In genomic region chr14:51146685-51147084, GRCm38 (mm10) we compare ENCODE assay signal across 24 mouse cellular contexts. TPM values are rescaled to one million over a fixed set of nuclear protein-coding genes. Genes with fewer than 3 reads are reported as not detected.
DNase-seq lines count a peak whose midpoint lies in the region; ATAC-seq lines count a peak whose summit lies in the region.
"Had no signal": no experiment of that assay in that cellular context is flagged by ENCODE, and none has a peak within 500 bp of the region (broad histone marks: within the 10 kb centered on the region; RNA-seq: fewer than 3 reads in every experiment).

Rnase1 (minus strand) TSS chr14:51146785.

- no peaks in the 10 kb centered on the region for H3K9me3 ChIP-seq in forebrain, embryonic 13.5 days (replicated peaks)
- no peaks in the 10 kb centered on the region for H3K9me3 ChIP-seq in forebrain, embryonic 12.5 days
- no peaks in the 10 kb centered on the region for H3K9me3 ChIP-seq in liver, embryonic 13.5 days (replicated peaks)
- no peaks in the 10 kb centered on the region for H3K9me3 ChIP-seq in liver, embryonic 16.5 days (replicated peaks; ENCODE audit: control insufficient read depth, low read length)
- H3K9me3 ChIP-seq: heart, embryonic 13.5 days; midbrain, embryonic 12.5 days; neural tube, embryonic 13.5 days had no signal

- 0 out of 2 replicates have a peak within 1 kb of the TSS, but pooled peaks have one; percentile 21 for H3K27ac ChIP-seq in forebrain, embryonic 13.5 days
- no peak within 1 kb of the TSS for H3K27ac ChIP-seq in forebrain, embryonic 12.5 days
- H3K27ac ChIP-seq in liver, embryonic 13.5 days = peak within 1 kb of the TSS; percentile 93
- peak within 1 kb of the TSS; percentile 22; the same call in 1 of the 2 replicates for H3K27ac ChIP-seq in liver, embryonic 16.5 days (ENCODE audit: low read length)
- H3K27ac ChIP-seq: heart, adult 2 months; heart, embryonic 13.5 days; hindbrain, embryonic 14.5 days; left cerebral cortex, adult 2 months; midbrain, embryonic 12.5 days; neural tube, embryonic 13.5 days had no signal

- no peak within 1 kb of the TSS for H3K9ac ChIP-seq in forebrain, embryonic 13.5 days
- no peak within 1 kb of the TSS for H3K9ac ChIP-seq in forebrain, embryonic 12.5 days
- peak within 1 kb of the TSS; percentile 33 for H3K9ac ChIP-seq in liver, embryonic 13.5 days
- H3K9ac ChIP-seq in liver, embryonic 16.5 days (ENCODE audit: low read depth, low read length) = peak within 1 kb of the TSS; percentile 17; the same call in 1 of the 2 replicates
- H3K9ac ChIP-seq: forebrain, postnatal 0 days; heart, embryonic 13.5 days; hindbrain, embryonic 14.5 days; midbrain, embryonic 12.5 days; neural tube, embryonic 13.5 days had no signal

- intact Hi-C loops in left cerebral cortex, postnatal 25 days (cut with DNase I) = no loop called here

- WGBS in forebrain, embryonic 13.5 days = 36% methylated on average over 2 of the region's 2 CpGs
- 35% methylated on average over 2 of the region's 2 CpGs for WGBS in forebrain, embryonic 12.5 days
- 47% methylated on average over 2 of the region's 2 CpGs for WGBS in liver, embryonic 13.5 days (ENCODE audit: insufficient replicate concordance)
- 56% methylated on average over 2 of the region's 2 CpGs for WGBS in liver, embryonic 16.5 days (ENCODE audit: insufficient replicate concordance)

- no peaks in the 10 kb centered on the region; the same call in 1 of the 2 replicates for H3K4me1 ChIP-seq in forebrain, embryonic 13.5 days
- peaks cover 3% of the 10 kb centered on the region; the same call in 1 of the 2 replicates for H3K4me1 ChIP-seq in forebrain, embryonic 12.5 days
- H3K4me1 ChIP-seq in liver, embryonic 13.5 days (replicated peaks) = peaks cover 96% of the 10 kb centered on the region
- peaks cover 86% of the 10 kb centered on the region for H3K4me1 ChIP-seq in liver, embryonic 16.5 days (ENCODE audit: control insufficient read depth, low read depth, low read length)

- no peaks in the 10 kb centered on the region for H3K36me3 ChIP-seq in forebrain, embryonic 13.5 days (ENCODE audit: poor library complexity, severe bottlenecking)
- no peaks in the 10 kb centered on the region for H3K36me3 ChIP-seq in forebrain, embryonic 12.5 days (replicated peaks)
- no peaks in the 10 kb centered on the region for H3K36me3 ChIP-seq in liver, embryonic 13.5 days
- H3K36me3 ChIP-seq in liver, embryonic 16.5 days (ENCODE audit: control insufficient read depth, insufficient read depth) = no peaks in the 10 kb centered on the region
- H3K36me3 ChIP-seq: heart, embryonic 13.5 days; midbrain, embryonic 12.5 days; neural tube, embryonic 13.5 days had no signal

- H3K4me3 ChIP-seq in forebrain, embryonic 13.5 days = no peak within 1 kb of the TSS
- no peak within 1 kb of the TSS for H3K4me3 ChIP-seq in forebrain, embryonic 12.5 days (replicated peaks)
- no peak within 1 kb of the TSS for H3K4me3 ChIP-seq in liver, embryonic 13.5 days (replicated peaks)
- no peak within 1 kb of the TSS for H3K4me3 ChIP-seq in liver, embryonic 16.5 days (ENCODE audit: low read depth, low read length)
- H3K4me3 ChIP-seq: heart, adult 2 months; heart, embryonic 13.5 days; left cerebral cortex, adult 2 months; midbrain, embryonic 12.5 days; neural tube, embryonic 13.5 days had no signal

- DNase-seq in liver, embryonic 13.5 days = no peak
- DNase-seq in liver = no peak
- peak; percentile 27 for DNase-seq in c-Kit-positive CD71-positive TER-119-positive erythroid progenitor cells, embryonic 14.5 days (ENCODE audit: low spot score)
- no peak for DNase-seq in thymus, postnatal 10 days (ENCODE audit: low spot score in 2 of 2)
- DNase-seq in left cerebral cortex, postnatal 25 days (ENCODE audit: low spot score in 2 of 2) = no peak
- DNase-seq: adrenal gland, postnatal 10 days; cerebellum, adult 8-10 months; forebrain, postnatal 0 days; gastrocnemius, postnatal 36 days; heart, adult 2 months; heart, postnatal 14 days; kidney, postnatal 25 days; left cerebral cortex, postnatal 4 days; lung, postnatal 10 days; right cerebral cortex, postnatal 4 days; thymus, postnatal 25 days had no signal

- H3K27me3 ChIP-seq in forebrain, embryonic 13.5 days = no peaks in the 10 kb centered on the region
- no peaks in the 10 kb centered on the region for H3K27me3 ChIP-seq in forebrain, embryonic 12.5 days
- no peaks in the 10 kb centered on the region for H3K27me3 ChIP-seq in liver, embryonic 13.5 days
- no peaks in the 10 kb centered on the region for H3K27me3 ChIP-seq in liver, embryonic 16.5 days (ENCODE audit: control insufficient read depth, insufficient read depth, low read depth, low read length)
- H3K27me3 ChIP-seq: heart, embryonic 13.5 days; midbrain, embryonic 12.5 days; neural tube, embryonic 13.5 days had no signal

- ATAC-seq in forebrain, embryonic 13.5 days = no peak
- ATAC-seq in forebrain, embryonic 12.5 days (ENCODE audit: low FRiP score) = no peak
- no peak for ATAC-seq in liver, embryonic 13.5 days (ENCODE audit: low read depth)
- ATAC-seq in liver, embryonic 16.5 days (ENCODE audit: low read depth) = no peak
- ATAC-seq: forebrain, postnatal 0 days had no signal

- no peak within 1 kb of the TSS for H3K4me2 ChIP-seq in forebrain, embryonic 13.5 days
- no peak within 1 kb of the TSS for H3K4me2 ChIP-seq in forebrain, embryonic 12.5 days
- no peak within 1 kb of the TSS for H3K4me2 ChIP-seq in liver, embryonic 13.5 days
- no peak within 1 kb of the TSS for H3K4me2 ChIP-seq in liver, embryonic 16.5 days (ENCODE audit: low read depth, low read length)
- H3K4me2 ChIP-seq: heart, embryonic 13.5 days; hindbrain, embryonic 14.5 days; midbrain, embryonic 12.5 days; neural tube, embryonic 13.5 days had no signal

RNA-seq across cellular contexts. Expression of gene Rnase1, which starts in this region (rescaled TPM):
- 0.24 TPM in 1 of 2 replicates, not detected in the other for polyA plus RNA-seq in forebrain, embryonic 13.5 days (2015; fragmentation: Nextera tagmentation; extraction: Ambion mirVana)
- not detected in 2 replicates for polyA plus RNA-seq in forebrain, embryonic 12.5 days (2016; fragmentation: Nextera tagmentation; extraction: Ambion mirVana)
- polyA plus RNA-seq in liver, embryonic 13.5 days (2015; fragmentation: Nextera tagmentation; extraction: Ambion mirVana) = 0.12 TPM in 1 of 2 replicates, not detected in the other
- polyA plus RNA-seq in liver, embryonic 16.5 days (2015; fragmentation: Nextera tagmentation; extraction: Ambion mirVana) = 0.27 and 2.1 TPM in 2 replicates
- total RNA-seq in left cerebral cortex, postnatal 25 days (2021) = under 1 TPM; 0.57 to 0.73 TPM
- total RNA-seq: adrenal gland, postnatal 10 days; forebrain, postnatal 0 days; gastrocnemius, postnatal 36 days; heart, postnatal 14 days had no signal
- polyA plus RNA-seq: midbrain, embryonic 12.5 days had no signal

Comparison
In these comparisons a context has a peak if more than half of its experiments do, and no peak if none do; other contexts are left out.
1. H3K9ac ChIP-seq: peak in liver, embryonic 13.5 days (single experiment) and liver, embryonic 16.5 days (single experiment); none in forebrain, embryonic 13.5 days (single experiment) and forebrain, embryonic 12.5 days (single experiment).